Mouse (Mus musculus): ENCODE results near the gene Hsf5. TPM values are rescaled to one million over a fixed set of nuclear protein-coding genes. Genes with fewer than 3 reads are reported as not detected.

The Hsf5 gene
- total and polyA plus RNA-seq, 3 experiments = 0.02 to 0.05 TPM; not detected in 1

GRCm38 (mm10) chr11:87580543-87581085 is 36.4 kb upstream of the Hsf5 start:
- H3K4me3 ChIP-seq = peak overlapping the region; percentile 23; the same call in 1 of the 2 replicates
- intact Hi-C loops (cut with DNase I) = no loop called here
- peaks cover 32% of the 10 kb centered on the region for H3K4me1 ChIP-seq (ENCODE audit: control insufficient read depth, insufficient read depth, low read length)
- 56% methylated on average over 10 of the region's 10 CpGs for WGBS
- no peaks in the 10 kb centered on the region for H3K79me2 ChIP-seq (replicated peaks; ENCODE audit: control insufficient read depth, insufficient read depth, low read length)
- no peak overlapping the region for H3K9ac ChIP-seq (ENCODE audit: low read depth, low read length)
- TF ChIP-seq POLR2A (IDR thresholded peaks at IDR 0.05; ENCODE audit: insufficient read depth, low read depth, low read length) = no peak
- no peak for TF ChIP-seq EP300 (IDR thresholded peaks at IDR 0.05; ENCODE audit: insufficient read depth, low read depth, low read length)
- no peak for TF ChIP-seq CTCF (IDR thresholded peaks at IDR 0.05)
- H3K27me3 ChIP-seq (ENCODE audit: control insufficient read depth, insufficient read depth, low read length) = no peaks in the 10 kb centered on the region
- no peak for DNase-seq
- H3K27ac ChIP-seq = peak overlapping the region; percentile 97; the same call in 1 of the 2 replicates
- peaks cover 5% of the 10 kb centered on the region; the same call in 1 of the 2 replicates for H3K36me3 ChIP-seq (ENCODE audit: control insufficient read depth, insufficient read depth, low read length)

DNA sequence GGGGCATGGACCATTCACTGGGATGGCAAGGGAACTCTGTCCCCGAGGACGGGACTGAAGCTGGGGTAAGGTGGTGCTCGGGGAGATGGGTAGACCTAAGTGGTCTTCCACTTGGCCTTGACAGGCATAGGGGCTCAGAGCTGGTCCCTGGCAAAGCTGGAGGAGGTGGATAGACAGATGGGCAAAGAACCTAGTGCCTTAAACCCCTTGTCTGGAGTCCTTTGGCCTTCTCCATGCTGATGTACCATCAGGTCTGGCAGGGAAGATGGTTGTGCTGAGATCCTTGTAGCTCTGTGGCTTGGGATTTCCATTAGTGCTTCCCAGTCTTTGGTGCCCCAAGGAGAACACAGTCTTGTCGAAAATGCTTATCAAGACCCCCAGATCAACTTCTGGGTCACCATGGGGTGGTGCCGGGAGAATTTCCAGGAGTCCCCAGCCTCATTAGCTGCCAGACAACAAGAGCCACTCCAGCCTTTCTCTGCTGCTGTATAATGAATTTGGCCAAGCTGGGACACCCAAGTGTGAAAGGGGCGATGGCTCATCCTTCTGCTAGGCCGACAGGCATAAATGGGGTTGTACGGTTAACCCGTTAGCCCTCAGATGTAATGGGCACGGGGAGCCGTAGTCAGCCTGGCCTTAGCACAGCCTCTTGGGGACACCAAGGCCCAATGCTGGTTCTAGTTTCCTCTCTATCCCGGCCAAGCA is 35.7 kb upstream of the Hsf5 start:
- Histone ChIP-seq H3K79me2 (replicated peaks; ENCODE audit: control insufficient read depth, insufficient read depth, low read length) (no peaks in the 10 kb centered on the region), H3K36me3 (ENCODE audit: control insufficient read depth, insufficient read depth, low read length) (peaks cover 5% of the 10 kb centered on the region; the same call in 1 of the 2 replicates), H3K4me1 (ENCODE audit: control insufficient read depth, insufficient read depth, low read length) (peaks cover 32% of the 10 kb centered on the region), H3K27ac (peak overlapping the region; percentile 55), H3K4me3 (no peak overlapping the region), H3K27me3 (ENCODE audit: control insufficient read depth, insufficient read depth, low read length) (no peaks in the 10 kb centered on the region), H3K9ac (ENCODE audit: low read depth, low read length) (no peak overlapping the region; the same call in 1 of the 2 replicates)
- no peak for DNase-seq
- WGBS = 87% methylated on average over 12 of the region's 12 CpGs
- intact Hi-C loops (cut with DNase I) = no loop called here
- TF ChIP-seq POLR2A (IDR thresholded peaks at IDR 0.05; ENCODE audit: insufficient read depth, low read depth, low read length) (no peak), CTCF (IDR thresholded peaks at IDR 0.05) (no peak)

DNA sequence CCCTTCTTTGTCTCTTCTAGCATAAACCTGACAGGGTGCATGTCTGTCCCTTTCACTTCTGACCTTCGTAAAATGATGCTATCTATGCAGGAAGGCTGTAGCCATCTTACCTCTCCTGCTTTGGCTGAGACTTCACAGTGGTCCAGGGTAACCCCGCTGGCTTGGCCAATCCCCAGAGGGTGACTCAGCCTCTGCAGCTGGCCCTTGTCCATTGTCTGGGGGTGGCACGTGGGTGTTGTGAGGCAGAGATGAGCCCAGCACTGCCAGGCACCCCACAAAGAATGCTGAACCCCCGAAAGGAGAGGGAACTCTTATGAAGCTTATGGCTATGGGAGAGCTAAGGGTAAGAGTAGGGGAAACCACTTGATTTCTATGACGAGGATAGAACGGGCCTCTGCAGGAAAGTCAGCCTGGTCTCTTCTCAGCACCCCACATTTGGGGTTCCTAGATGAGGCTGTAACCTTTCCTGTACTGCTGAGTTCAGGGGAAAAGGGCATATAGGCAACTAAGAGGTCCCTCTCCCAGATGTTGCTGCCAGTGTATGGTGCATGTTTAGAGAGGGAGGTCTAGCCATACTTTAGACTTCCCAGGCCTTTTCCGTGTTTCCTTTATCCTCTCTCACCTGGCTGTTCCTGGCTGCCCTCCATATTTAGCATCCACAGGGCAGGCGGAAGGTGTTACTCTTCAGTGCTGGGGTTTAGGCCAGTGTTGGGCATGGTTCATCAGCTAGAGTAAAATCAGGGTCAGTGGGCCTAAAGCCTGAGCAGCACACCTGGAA is 34.8 kb upstream of the Hsf5 start:
- intact Hi-C loops (cut with DNase I) = no loop called here
- H3K4me1 ChIP-seq (ENCODE audit: control insufficient read depth, insufficient read depth, low read length) = peaks cover 32% of the 10 kb centered on the region

DNA sequence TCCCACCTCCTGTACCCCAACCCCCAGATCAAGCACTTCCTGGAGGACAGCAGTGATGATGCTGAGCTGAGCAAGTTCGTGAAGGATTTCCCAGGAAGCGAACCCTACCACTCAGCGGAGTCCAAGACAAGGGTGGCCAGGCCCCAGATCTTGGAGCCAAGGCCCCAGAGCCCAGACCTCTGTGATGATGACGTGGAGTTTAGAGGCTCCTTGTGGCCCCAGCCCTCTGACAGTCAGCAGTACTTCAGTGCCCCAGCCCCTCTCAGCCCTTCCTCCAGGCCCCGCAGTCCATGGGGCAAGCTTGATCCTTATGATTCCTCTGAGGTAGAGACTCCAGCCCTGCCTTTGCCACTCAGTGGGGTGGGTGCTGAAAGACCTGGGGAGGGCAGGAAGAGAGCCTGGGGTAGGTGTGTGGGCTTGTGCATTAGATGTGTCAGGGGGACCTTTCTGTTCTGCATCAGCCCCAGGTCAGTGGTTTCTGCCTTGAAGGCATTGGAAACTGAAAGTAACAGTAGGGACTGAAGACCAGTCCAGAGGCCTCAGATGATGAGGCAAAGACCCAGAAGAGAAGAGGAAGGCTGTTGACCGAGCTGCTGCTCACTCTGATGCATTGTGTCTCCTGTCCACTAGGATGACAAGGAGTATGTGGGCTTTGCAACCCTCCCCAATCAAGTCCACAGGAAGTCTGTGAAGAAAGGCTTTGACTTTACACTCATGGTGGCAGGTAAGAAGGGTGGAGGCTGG is 33.5 kb upstream of the Hsf5 start:
- 69% methylated on average over 6 of the region's 6 CpGs for WGBS
- Histone ChIP-seq H3K36me3 (ENCODE audit: control insufficient read depth, insufficient read depth, low read length) (peaks cover 5% of the 10 kb centered on the region; the same call in 1 of the 2 replicates), H3K27ac (peak overlapping the region; percentile 82), H3K79me2 (replicated peaks; ENCODE audit: control insufficient read depth, insufficient read depth, low read length) (no peaks in the 10 kb centered on the region), H3K4me3 (no peak overlapping the region), H3K9ac (ENCODE audit: low read depth, low read length) (0 out of 2 replicates have a peak overlapping the region, but pooled peaks have one; percentile 1), H3K27me3 (ENCODE audit: control insufficient read depth, insufficient read depth, low read length) (no peaks in the 10 kb centered on the region), H3K4me1 (ENCODE audit: control insufficient read depth, insufficient read depth, low read length) (peaks cover 26% of the 10 kb centered on the region)
- no peak for TF ChIP-seq POLR2A (IDR thresholded peaks at IDR 0.05; ENCODE audit: insufficient read depth, low read depth, low read length)
- TF ChIP-seq CTCF (IDR thresholded peaks at IDR 0.05) = 0 out of 2 replicates have a peak, but pooled peaks have one; percentile 2
- intact Hi-C loops (cut with DNase I) = loop anchor here (2.0 kb wide), 1 partner anchor 29 kb away; no protein-coding TSS in a partner anchor
- DNase-seq = no peak

More for the DNA sequence above, 34.8 kb upstream of the Hsf5 start:
- TF ChIP-seq EP300 (IDR thresholded peaks at IDR 0.05; ENCODE audit: insufficient read depth, low read depth, low read length) (no peak), POLR2A (IDR thresholded peaks at IDR 0.05; ENCODE audit: insufficient read depth, low read depth, low read length) (no peak), CTCF (IDR thresholded peaks at IDR 0.05) (no peak)
- no peak overlapping the region for H3K9ac ChIP-seq (ENCODE audit: low read depth, low read length)
- peaks cover 5% of the 10 kb centered on the region; the same call in 1 of the 2 replicates for H3K36me3 ChIP-seq (ENCODE audit: control insufficient read depth, insufficient read depth, low read length)
- peak overlapping the region; percentile 26 for H3K27ac ChIP-seq
- H3K79me2 ChIP-seq (replicated peaks; ENCODE audit: control insufficient read depth, insufficient read depth, low read length) = no peaks in the 10 kb centered on the region
- no peak overlapping the region for H3K4me3 ChIP-seq
- DNase-seq = no peak
- H3K27me3 ChIP-seq (ENCODE audit: control insufficient read depth, insufficient read depth, low read length) = no peaks in the 10 kb centered on the region
- 59% methylated on average over 8 of the region's 8 CpGs for WGBS

DNA sequence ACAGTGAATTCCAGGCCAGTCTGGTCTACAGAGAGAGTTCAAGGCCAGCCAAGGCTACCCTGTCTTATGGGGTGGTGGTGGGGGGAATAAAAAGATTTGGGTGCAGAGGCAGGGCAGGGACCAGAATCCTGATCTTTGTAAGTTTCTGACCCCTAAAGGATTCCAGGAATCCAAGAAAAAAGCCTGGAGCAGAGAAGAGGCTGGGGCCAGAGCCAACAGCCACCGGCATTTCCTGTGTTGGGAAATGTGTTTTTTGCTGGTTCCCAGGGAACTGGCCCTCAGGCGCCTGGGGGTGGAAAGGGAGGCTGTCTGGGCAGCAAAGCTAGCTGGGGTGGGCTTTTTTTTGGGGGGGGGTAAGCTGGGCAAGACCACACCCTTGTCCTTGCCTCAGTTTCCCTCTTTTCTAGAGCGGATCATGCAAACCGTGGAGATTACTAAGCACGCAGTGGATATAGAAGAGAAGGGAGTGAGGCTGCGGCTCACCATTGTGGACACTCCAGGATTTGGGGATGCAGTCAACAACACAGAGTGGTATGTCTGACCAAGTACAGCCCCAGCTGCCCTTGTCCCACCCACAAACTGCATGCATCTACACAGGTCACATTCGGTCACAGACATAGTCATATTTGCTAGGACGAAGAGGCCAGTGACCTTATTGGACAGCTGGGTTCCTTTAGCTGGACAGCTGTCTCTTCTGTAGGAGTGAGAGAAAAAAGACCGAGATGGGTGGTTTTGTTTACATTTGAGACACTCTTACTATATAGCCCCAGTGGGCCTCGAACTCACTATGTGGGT is 32.1 kb upstream of the Hsf5 start:
- WGBS = 56% methylated on average over 10 of the region's 10 CpGs
- intact Hi-C loops (cut with DNase I) = loop anchor here (2.0 kb wide), 1 partner anchor 30 kb away; no protein-coding TSS in a partner anchor
- TF ChIP-seq CTCF (IDR thresholded peaks at IDR 0.05) = no peak
- 0 out of 2 replicates have a peak, but pooled peaks have one; percentile 26 for TF ChIP-seq EP300 (IDR thresholded peaks at IDR 0.05; ENCODE audit: insufficient read depth, low read depth, low read length)
- H3K4me3 ChIP-seq = no peak overlapping the region
- peak overlapping the region; percentile 82 for H3K27ac ChIP-seq
- peaks cover 7% of the 10 kb centered on the region; the same call in 1 of the 2 replicates for H3K36me3 ChIP-seq (ENCODE audit: control insufficient read depth, insufficient read depth, low read length)
- H3K9ac ChIP-seq (ENCODE audit: low read depth, low read length) = 0 out of 2 replicates have a peak overlapping the region, but pooled peaks have one; percentile 29
- peak; percentile 76 to 78 for DNase-seq
- H3K27me3 ChIP-seq (ENCODE audit: control insufficient read depth, insufficient read depth, low read length) = no peaks in the 10 kb centered on the region
- H3K4me1 ChIP-seq (ENCODE audit: control insufficient read depth, insufficient read depth, low read length) = peaks cover 23% of the 10 kb centered on the region
- no peaks in the 10 kb centered on the region for H3K79me2 ChIP-seq (replicated peaks; ENCODE audit: control insufficient read depth, insufficient read depth, low read length)
